Comparison of ENCODE assay signal across 13 mouse cellular contexts in genomic region chr6:53951421-53951820, GRCm38 (mm10). TPM values are rescaled to one million over a fixed set of nuclear protein-coding genes. Genes with fewer than 3 reads are reported as not detected.
DNase-seq lines count a peak whose midpoint lies in the region; ATAC-seq and TF ChIP-seq lines count a peak whose summit lies in the region.
"Had no signal": no experiment of that assay in that cellular context is flagged by ENCODE, and none has a peak within 500 bp of the region (broad histone marks: within the 10 kb centered on the region; RNA-seq: fewer than 3 reads in every experiment).

No protein-coding gene starts in this region.

- H3K36me3 ChIP-seq in heart, postnatal 0 days (replicated peaks; ENCODE audit: control insufficient read depth, insufficient read depth, low read length), result no peaks in the 10 kb centered on the region
- no peaks in the 10 kb centered on the region for H3K36me3 ChIP-seq in heart, embryonic 10.5 days
- H3K36me3 ChIP-seq in lung, embryonic 14.5 days (ENCODE audit: insufficient read depth), result no peaks in the 10 kb centered on the region
- H3K36me3 ChIP-seq in embryonic facial prominence, embryonic 14.5 days (ENCODE audit: control insufficient read depth, insufficient read depth, low read length), result no peaks in the 10 kb centered on the region
- H3K36me3 ChIP-seq in limb, embryonic 15.5 days, result no peaks in the 10 kb centered on the region

- H3K9ac ChIP-seq in heart, postnatal 0 days (replicated peaks; ENCODE audit: low read depth, low read length), result no peak overlapping the region
- H3K9ac ChIP-seq in lung, embryonic 14.5 days, result no peak overlapping the region
- no peak overlapping the region for H3K9ac ChIP-seq in embryonic facial prominence, embryonic 14.5 days (ENCODE audit: low read depth, low read length)
- no peak overlapping the region for H3K9ac ChIP-seq in limb, embryonic 15.5 days
- H3K9ac ChIP-seq: liver, embryonic 14.5 days had no signal

- no peaks in the 10 kb centered on the region for H3K9me3 ChIP-seq in heart, postnatal 0 days (replicated peaks; ENCODE audit: control insufficient read depth, low read length)
- no peaks in the 10 kb centered on the region for H3K9me3 ChIP-seq in heart, embryonic 10.5 days
- H3K9me3 ChIP-seq in lung, embryonic 14.5 days (ENCODE audit: low read depth, low read length), result no peaks in the 10 kb centered on the region
- H3K9me3 ChIP-seq in embryonic facial prominence, embryonic 14.5 days (ENCODE audit: control insufficient read depth, low read length), result no peaks in the 10 kb centered on the region
- H3K9me3 ChIP-seq in limb, embryonic 15.5 days, result no peaks in the 10 kb centered on the region

- H3K4me1 ChIP-seq in heart, postnatal 0 days (ENCODE audit: control insufficient read depth, insufficient read depth), result no peaks in the 10 kb centered on the region
- H3K4me1 ChIP-seq in heart, embryonic 10.5 days, result peaks cover 27% of the 10 kb centered on the region
- peaks cover 37% of the 10 kb centered on the region for H3K4me1 ChIP-seq in lung, embryonic 14.5 days (ENCODE audit: insufficient read depth)
- H3K4me1 ChIP-seq in embryonic facial prominence, embryonic 14.5 days (ENCODE audit: control insufficient read depth, insufficient read depth, low read length), result peaks cover 32% of the 10 kb centered on the region
- peaks cover 39% of the 10 kb centered on the region for H3K4me1 ChIP-seq in limb, embryonic 15.5 days

- 69% methylated on average over 4 of the region's 4 CpGs for WGBS in heart, postnatal 0 days
- WGBS in heart, embryonic 10.5 days, result 74% methylated on average over 4 of the region's 4 CpGs
- 54% methylated on average over 4 of the region's 4 CpGs for WGBS in lung, embryonic 14.5 days
- 51% methylated on average over 4 of the region's 4 CpGs for WGBS in embryonic facial prominence, embryonic 14.5 days
- 77% methylated on average over 4 of the region's 4 CpGs for WGBS in limb, embryonic 15.5 days

- no peak for DNase-seq in heart, postnatal 0 days (ENCODE audit: low spot score)
- DNase-seq in heart, embryonic 10.5 days (ENCODE audit: low spot score), result no peak
- DNase-seq in lung, embryonic 14.5 days, result peak; percentile 32
- DNase-seq in lung, postnatal 4 days, result no peak
- no peak for DNase-seq in embryonic facial prominence, embryonic 14.5 days (ENCODE audit: low spot score)
- no peak for DNase-seq in left cerebral cortex, adult 18-20 months (ENCODE audit: low spot score in 2 of 2)
- DNase-seq: cerebellum, postnatal 14 days; layer of hippocampus, postnatal 36 days; thymus, postnatal 4 days had no signal

- H3K27ac ChIP-seq in heart, postnatal 0 days (ENCODE audit: low read depth), result peak overlapping the region; percentile 2; the same call in 1 of the 2 replicates
- H3K27ac ChIP-seq in heart, embryonic 10.5 days, result no peak overlapping the region
- H3K27ac ChIP-seq in lung, embryonic 14.5 days (ENCODE audit: low read depth), result peak overlapping the region; percentile 93
- H3K27ac ChIP-seq in embryonic facial prominence, embryonic 14.5 days (replicated peaks; ENCODE audit: low read depth, low read length), result peak overlapping the region; percentile 73
- 0 out of 2 replicates have a peak overlapping the region, but pooled peaks have one; percentile 38 for H3K27ac ChIP-seq in limb, embryonic 15.5 days
- H3K27ac ChIP-seq: liver, embryonic 14.5 days had no signal

- H3K27me3 ChIP-seq in heart, postnatal 0 days (ENCODE audit: control insufficient read depth, insufficient read depth, low read length), result no peaks in the 10 kb centered on the region
- H3K27me3 ChIP-seq in heart, embryonic 10.5 days (ENCODE audit: insufficient read depth, poor library complexity, severe bottlenecking), result no peaks in the 10 kb centered on the region
- H3K27me3 ChIP-seq in lung, embryonic 14.5 days (ENCODE audit: insufficient read depth, low read length), result no peaks in the 10 kb centered on the region
- H3K27me3 ChIP-seq in embryonic facial prominence, embryonic 14.5 days (replicated peaks; ENCODE audit: control insufficient read depth, insufficient read depth, low read length), result no peaks in the 10 kb centered on the region
- H3K27me3 ChIP-seq in limb, embryonic 15.5 days, result no peaks in the 10 kb centered on the region

- no peak overlapping the region for H3K4me3 ChIP-seq in heart, postnatal 0 days (ENCODE audit: low read depth, low read length)
- H3K4me3 ChIP-seq in heart, embryonic 10.5 days, result no peak overlapping the region
- H3K4me3 ChIP-seq in lung, embryonic 14.5 days (ENCODE audit: low read depth, low read length), result no peak overlapping the region
- H3K4me3 ChIP-seq in embryonic facial prominence, embryonic 14.5 days (ENCODE audit: low read depth, low read length), result no peak overlapping the region
- no peak overlapping the region for H3K4me3 ChIP-seq in limb, embryonic 15.5 days

- no peak for TF ChIP-seq EP300 in heart, postnatal 0 days (IDR thresholded peaks at IDR 0.05; ENCODE audit: low read depth)

- H3K4me2 ChIP-seq in heart, postnatal 0 days (ENCODE audit: low read depth, low read length), result no peak overlapping the region
- no peak overlapping the region; the same call in 1 of the 2 replicates for H3K4me2 ChIP-seq in lung, embryonic 14.5 days
- H3K4me2 ChIP-seq in embryonic facial prominence, embryonic 14.5 days (ENCODE audit: low read depth, low read length), result no peak overlapping the region
- H3K4me2 ChIP-seq in limb, embryonic 15.5 days, result no peak overlapping the region

- no peak for ATAC-seq in heart, postnatal 0 days (ENCODE audit: insufficient read depth, low read depth)
- no peak; the same call in 1 of the 2 replicates for ATAC-seq in lung, embryonic 14.5 days (ENCODE audit: insufficient read depth)
- ATAC-seq in embryonic facial prominence, embryonic 14.5 days (ENCODE audit: low read depth), result no peak
- no peak for ATAC-seq in limb, embryonic 15.5 days (ENCODE audit: insufficient number of reproducible peaks, low FRiP score, low TSS enrichment, low read depth)
- no peak for ATAC-seq in activated CD4-positive, CD25-positive, alpha-beta regulatory T cell, adult 4 months
- ATAC-seq: hindbrain, embryonic 16.5 days had no signal

- TF ChIP-seq CTCF in heart, postnatal 0 days (IDR thresholded peaks at IDR 0.05; ENCODE audit: low read depth), result no peak
- TF ChIP-seq CTCF in lung, embryonic 14.5 days (IDR thresholded peaks at IDR 0.05; ENCODE audit: low read depth), result no peak

RNA-seq across cellular contexts. Expression of gene Cpvl, which starts 27.1 kb away (rescaled TPM):
- not detected in 2 replicates for total RNA-seq in heart, postnatal 0 days (2014; rRNA removed; ENCODE audit: low replicate concordance)
- 0.08 TPM in 1 of 2 replicates, not detected in the other for polyA plus RNA-seq in heart, postnatal 0 days (2015; fragmentation: Nextera tagmentation; extraction: Ambion mirVana)
- polyA plus RNA-seq in heart, embryonic 10.5 days (2016; fragmentation: Nextera tagmentation; extraction: Ambion mirVana), result not detected in 2 replicates
- 0.16 and 0.32 TPM in 2 replicates for polyA plus RNA-seq in lung, embryonic 14.5 days (2014; fragmentation: Nextera tagmentation; extraction: Ambion mirVana)
- not detected in 2 replicates for polyA plus RNA-seq in embryonic facial prominence, embryonic 14.5 days (2014; fragmentation: Nextera tagmentation; extraction: Ambion mirVana)
- 0.19 and 0.41 TPM in 2 replicates for polyA plus RNA-seq in limb, embryonic 15.5 days (2015; fragmentation: Nextera tagmentation; extraction: Ambion mirVana)
- not detected for polyA plus RNA-seq in activated CD4-positive, CD25-positive, alpha-beta regulatory T cell, adult 4 months (2017; shearing (Covaris generic))
- total RNA-seq in left cerebral cortex, adult 18-20 months (2021), result not detected
- total RNA-seq: layer of hippocampus, postnatal 36 days had no signal
- polyA plus RNA-seq: liver, embryonic 14.5 days had no signal
